Mouse (Mus musculus): Measurements from ENCODE around the gene Card11. TPM values are rescaled to one million over a fixed set of nuclear protein-coding genes. Genes with fewer than 3 reads are reported as not detected.

Card11 gene
- total RNA-seq, 2 experiments from 2014 or later = 0.29 to 0.45 TPM

Small RNAs within 50 kb of the gene (microRNA-seq; reads per million reads assigned to microRNA genes)
- 0 reads per million in 2 experiments for gene Gm44385

Other genes with a start within 250 kb of the Card11 start
- 10 to 100 TPM; 87.4 to 89.9 TPM for gene Gna12, start 170.2 kb downstream of the Card11 start, total RNA-seq (2021)
- 1 to 10 TPM; 6.0 to 6.1 TPM for gene Sdk1, start 240.9 kb upstream of the Card11 start, total RNA-seq (2021)

Data from heart, postnatal 10 days (tissue).